Mouse (Mus musculus): ENCODE measurements at regions not wholly inside any gene's neighbourhood (a gene's known extent, or its start where the extent isn't known, plus 50 kb on each side); places are given as distances from the start of the nearest gene placed in this dataset.

DNA sequence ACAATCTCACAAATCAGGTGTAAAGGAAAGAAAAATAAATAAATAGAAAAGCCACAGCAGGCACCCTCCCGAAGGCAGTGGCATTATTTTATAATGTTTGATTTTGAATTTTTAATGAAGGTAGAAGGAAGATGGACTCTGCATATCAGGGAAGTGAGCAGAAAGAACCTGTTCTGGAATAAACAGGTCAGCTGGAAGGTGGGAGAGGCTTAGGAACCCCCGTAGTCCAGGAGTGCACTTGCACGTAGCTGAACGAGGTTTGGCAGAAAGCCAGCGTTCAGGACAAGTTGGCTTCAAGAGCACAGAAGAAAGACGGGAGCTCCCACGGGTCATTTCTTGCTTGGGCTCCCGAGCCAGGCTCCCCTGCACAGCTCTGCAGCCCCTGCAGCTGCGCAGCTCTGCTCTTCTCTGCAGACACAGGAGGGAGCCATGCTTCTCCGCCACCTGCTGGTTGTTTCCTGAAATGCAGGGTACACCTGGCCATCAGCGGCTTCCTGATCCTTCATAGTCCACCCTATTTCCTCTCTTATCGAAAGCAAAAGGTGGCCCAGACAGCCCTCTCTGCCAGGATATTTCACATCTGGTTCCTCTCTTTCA is 84.4 kb upstream of the Bace2 start:
- no peak overlapping the region for H3K27ac ChIP-seq
- no peak overlapping the region for H3K9ac ChIP-seq
- no peaks in the 10 kb centered on the region for H3K36me3 ChIP-seq
- H3K4me1 ChIP-seq, result no peaks in the 10 kb centered on the region
- H3K4me2 ChIP-seq (replicated peaks), result peak overlapping the region; percentile 52
- no peaks in the 10 kb centered on the region for H3K27me3 ChIP-seq
- WGBS, result 9% methylated on average over 12 of the region's 12 CpGs
- no peaks in the 10 kb centered on the region for H3K9me3 ChIP-seq
- peak; percentile 77 for ATAC-seq (ENCODE audit: low FRiP score, low read depth)
- peak overlapping the region; percentile 19; the same call in 1 of the 2 replicates for H3K4me3 ChIP-seq

DNA sequence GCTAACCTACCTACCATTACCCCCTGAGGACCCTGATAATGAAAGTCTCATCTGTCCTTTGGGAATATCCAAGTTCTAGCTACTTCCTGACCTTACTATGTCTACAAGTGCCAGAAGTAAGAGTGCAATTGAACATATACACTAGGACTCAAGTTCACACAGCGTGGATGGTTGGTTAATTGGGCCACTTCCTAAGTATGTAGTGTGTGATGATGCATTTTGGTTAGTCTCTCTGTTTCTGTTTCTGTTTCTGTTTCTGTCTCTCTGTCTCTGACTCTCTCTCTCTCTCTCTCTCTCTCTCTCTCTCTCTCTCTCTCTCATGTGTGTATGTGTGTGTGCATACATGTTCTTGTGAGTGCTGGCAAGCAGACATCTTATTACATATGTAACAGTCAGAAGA is 77.6 kb upstream of the Bace2 start:
- no peaks in the 10 kb centered on the region for H3K36me3 ChIP-seq
- H3K4me1 ChIP-seq, result no peaks in the 10 kb centered on the region
- no peak overlapping the region for H3K4me2 ChIP-seq (replicated peaks)
- no peak overlapping the region for H3K27ac ChIP-seq
- H3K27me3 ChIP-seq, result no peaks in the 10 kb centered on the region
- ATAC-seq (ENCODE audit: low FRiP score, low read depth), result no peak
- no peak overlapping the region for H3K4me3 ChIP-seq
- H3K9me3 ChIP-seq, result no peaks in the 10 kb centered on the region; the same call in 1 of the 2 replicates
- 70% methylated on average over 1 of the region's 1 CpGs for WGBS
- no peak overlapping the region for H3K9ac ChIP-seq

DNA sequence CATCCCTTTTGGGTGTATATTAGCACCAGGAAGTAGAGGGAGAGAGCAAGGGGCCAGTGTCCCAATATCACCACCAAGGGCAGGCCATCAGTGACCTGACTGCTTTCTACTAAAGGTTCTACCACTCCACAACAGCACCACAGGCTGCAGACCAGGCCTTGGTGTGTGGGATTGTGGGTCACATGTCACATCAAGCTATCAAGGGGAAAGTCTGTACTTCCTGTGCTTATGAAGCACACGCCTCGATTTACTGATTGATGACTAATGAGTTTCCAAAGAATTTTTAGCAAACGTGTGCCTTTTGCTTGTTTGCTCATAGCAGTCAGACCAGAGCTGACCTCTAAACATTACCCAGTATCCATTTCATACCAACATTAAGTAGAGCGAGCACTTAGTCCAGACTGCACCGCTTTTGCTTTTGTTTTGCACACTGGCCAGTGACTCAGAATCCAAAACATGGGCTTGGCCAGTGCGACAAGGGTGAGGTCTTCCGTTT is 74.9 kb upstream of the Bace2 start:
- H3K36me3 ChIP-seq, result no peaks in the 10 kb centered on the region
- no peak overlapping the region for H3K4me2 ChIP-seq (replicated peaks)
- no peak overlapping the region for H3K9ac ChIP-seq
- H3K4me1 ChIP-seq, result no peaks in the 10 kb centered on the region
- no peaks in the 10 kb centered on the region for H3K27me3 ChIP-seq
- no peak overlapping the region for H3K27ac ChIP-seq
- no peak overlapping the region for H3K4me3 ChIP-seq
- H3K9me3 ChIP-seq, result no peaks in the 10 kb centered on the region; the same call in 1 of the 2 replicates
- no peak for ATAC-seq (ENCODE audit: low FRiP score, low read depth)
- 89% methylated on average over 7 of the region's 7 CpGs for WGBS

DNA sequence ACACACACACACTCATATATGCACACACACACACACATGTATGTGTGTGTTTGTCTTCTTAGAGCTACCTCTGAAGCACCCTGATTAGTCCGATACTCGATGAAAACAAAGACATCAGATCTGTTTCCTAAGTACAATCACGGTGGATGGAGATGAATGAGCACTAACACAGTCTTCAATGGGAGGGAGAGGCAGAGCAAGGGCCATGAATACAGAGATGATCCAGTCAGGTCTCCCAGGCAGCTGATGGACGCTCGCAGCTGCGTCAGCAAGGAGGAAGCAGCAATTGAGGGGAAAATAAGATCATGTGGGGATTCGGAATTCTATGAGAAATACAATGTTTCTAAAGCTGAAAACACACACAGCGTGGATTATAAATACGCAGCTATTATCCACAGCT is 73.6 kb upstream of the Bace2 start:
- H3K27ac ChIP-seq, result no peak overlapping the region
- H3K4me3 ChIP-seq, result no peak overlapping the region
- 83% methylated on average over 9 of the region's 9 CpGs for WGBS
- H3K4me1 ChIP-seq, result no peaks in the 10 kb centered on the region
- no peak overlapping the region for H3K9ac ChIP-seq
- no peak for ATAC-seq (ENCODE audit: low FRiP score, low read depth)
- H3K4me2 ChIP-seq (replicated peaks), result no peak overlapping the region
- no peaks in the 10 kb centered on the region for H3K27me3 ChIP-seq
- H3K36me3 ChIP-seq, result no peaks in the 10 kb centered on the region
- H3K9me3 ChIP-seq, result no peaks in the 10 kb centered on the region

DNA sequence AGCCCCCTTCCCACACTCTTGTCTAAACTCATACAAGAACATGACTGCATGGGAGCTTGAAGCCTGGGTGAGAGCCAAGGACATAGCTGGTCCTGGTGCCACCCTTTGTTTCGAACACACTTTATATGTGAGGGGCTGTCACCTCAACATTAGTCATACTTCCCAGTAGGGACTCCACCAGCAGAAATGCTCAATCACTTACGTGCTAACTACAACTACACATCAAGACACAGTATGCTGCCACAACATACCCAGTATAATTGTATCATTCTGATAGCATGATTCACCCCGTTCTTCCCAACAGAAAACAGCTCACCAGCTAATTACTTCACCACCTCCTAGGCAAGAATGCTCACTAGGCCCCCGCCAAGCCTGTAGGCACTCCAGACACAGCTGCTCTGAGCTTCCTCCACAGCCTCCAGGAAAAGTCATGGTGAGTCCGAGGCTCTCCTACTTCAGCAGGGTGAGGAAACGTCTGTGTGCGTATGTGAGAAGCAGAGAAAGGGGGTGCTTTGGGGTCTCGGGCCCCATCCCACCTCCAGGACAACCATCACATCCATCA is 70.6 kb upstream of the Bace2 start:
- Histone ChIP-seq H3K9me3 (no peaks in the 10 kb centered on the region), H3K4me3 (no peak overlapping the region), H3K4me2 (replicated peaks) (no peak overlapping the region), H3K4me1 (no peaks in the 10 kb centered on the region), H3K27me3 (no peaks in the 10 kb centered on the region), H3K36me3 (no peaks in the 10 kb centered on the region), H3K27ac (no peak overlapping the region), H3K9ac (no peak overlapping the region)
- 82% methylated on average over 8 of the region's 8 CpGs for WGBS
- no peak for ATAC-seq (ENCODE audit: low FRiP score, low read depth)

DNA sequence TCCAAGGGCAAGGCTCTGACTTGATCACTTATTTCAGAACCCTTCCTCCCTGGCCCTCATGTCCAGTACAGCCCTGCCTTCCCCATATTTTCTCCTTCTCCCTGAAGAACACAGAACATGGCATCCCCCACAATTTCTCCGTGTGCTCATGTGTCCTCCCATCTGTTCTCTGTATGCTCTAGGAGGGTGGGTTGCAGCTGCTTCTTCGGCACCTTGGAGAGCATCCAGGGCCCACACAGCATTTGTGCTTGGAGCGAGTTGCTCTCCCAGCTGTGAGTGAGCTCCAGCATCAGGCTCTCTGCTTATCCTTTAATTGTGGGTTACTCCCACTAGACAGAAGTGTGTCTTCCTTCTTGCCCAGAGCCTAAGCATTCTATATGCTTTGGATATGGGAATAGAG is 69.8 kb upstream of the Bace2 start:
- ATAC-seq (ENCODE audit: low FRiP score, low read depth), result no peak
- Histone ChIP-seq H3K4me1 (no peaks in the 10 kb centered on the region), H3K27ac (no peak overlapping the region), H3K36me3 (no peaks in the 10 kb centered on the region), H3K9ac (no peak overlapping the region), H3K27me3 (no peaks in the 10 kb centered on the region), H3K4me2 (replicated peaks) (no peak overlapping the region), H3K9me3 (no peaks in the 10 kb centered on the region), H3K4me3 (no peak overlapping the region)
- WGBS, result 22% methylated on average over 3 of the region's 3 CpGs

DNA sequence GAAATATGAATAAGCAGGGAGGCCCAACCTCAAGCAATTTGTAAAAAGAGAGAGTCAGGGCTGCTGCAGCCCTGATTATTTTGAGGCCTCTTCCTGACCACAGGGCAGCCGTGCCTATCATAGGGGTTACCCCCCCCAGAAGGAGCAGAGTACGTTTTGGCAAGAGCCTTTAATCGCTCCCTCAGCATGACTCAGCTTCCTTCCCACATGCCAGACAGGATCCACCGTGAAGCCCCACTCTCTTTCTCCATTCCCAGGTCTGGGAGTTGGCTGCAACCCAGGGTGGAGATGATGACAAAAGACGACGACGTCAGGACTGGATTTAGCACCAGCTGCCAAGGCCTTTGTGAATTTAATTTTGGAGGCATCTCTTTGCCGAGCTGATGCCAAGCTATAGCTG is 67.9 kb upstream of the Bace2 start:
- Histone ChIP-seq H3K4me3 (no peak overlapping the region), H3K4me2 (replicated peaks) (no peak overlapping the region), H3K9me3 (no peaks in the 10 kb centered on the region), H3K27me3 (no peaks in the 10 kb centered on the region), H3K36me3 (no peaks in the 10 kb centered on the region), H3K4me1 (peaks cover 3% of the 10 kb centered on the region; the same call in 1 of the 2 replicates), H3K27ac (no peak overlapping the region), H3K9ac (no peak overlapping the region)
- no peak for ATAC-seq (ENCODE audit: low FRiP score, low read depth)
- 46% methylated on average over 8 of the region's 8 CpGs for WGBS

DNA sequence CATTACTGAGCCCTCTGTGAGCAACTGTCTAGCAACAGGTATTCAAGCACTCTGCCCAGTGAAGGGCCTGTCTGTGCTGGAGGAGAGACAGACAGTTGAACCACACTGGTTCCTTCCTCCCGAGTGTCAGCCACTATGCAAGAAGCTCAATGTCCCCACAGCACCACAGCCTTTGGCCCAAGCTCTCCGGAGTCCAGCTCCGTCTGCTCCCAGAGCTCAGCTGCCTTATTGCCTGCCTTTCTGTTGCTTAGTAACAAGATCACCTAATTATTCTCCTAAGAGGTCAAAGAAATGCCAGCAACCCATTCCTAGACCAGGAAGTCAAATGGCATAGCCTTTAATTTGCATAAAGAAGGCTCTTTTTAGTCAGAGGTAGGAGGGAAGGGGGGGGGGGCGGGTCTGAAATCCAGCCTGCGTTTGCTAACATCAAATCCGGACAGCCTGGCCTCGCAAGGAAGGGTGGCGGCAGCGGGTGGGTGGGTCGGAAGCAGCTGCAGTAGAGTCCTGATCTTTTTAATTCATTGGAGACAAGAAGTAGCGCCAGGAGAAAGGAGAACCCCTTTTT is 64.0 kb upstream of the Bace2 start:
- WGBS, result 4% methylated on average over 11 of the region's 11 CpGs
- H3K4me2 ChIP-seq (replicated peaks), result peak overlapping the region; percentile 45
- H3K9ac ChIP-seq, result no peak overlapping the region
- H3K27me3 ChIP-seq, result no peaks in the 10 kb centered on the region
- H3K36me3 ChIP-seq, result no peaks in the 10 kb centered on the region
- H3K4me3 ChIP-seq, result 0 out of 2 replicates have a peak overlapping the region, but pooled peaks have one; percentile 8
- no peaks in the 10 kb centered on the region for H3K9me3 ChIP-seq
- H3K4me1 ChIP-seq, result peaks cover 3% of the 10 kb centered on the region; the same call in 1 of the 2 replicates
- H3K27ac ChIP-seq, result no peak overlapping the region
- no peak for ATAC-seq (ENCODE audit: low FRiP score, low read depth)

DNA sequence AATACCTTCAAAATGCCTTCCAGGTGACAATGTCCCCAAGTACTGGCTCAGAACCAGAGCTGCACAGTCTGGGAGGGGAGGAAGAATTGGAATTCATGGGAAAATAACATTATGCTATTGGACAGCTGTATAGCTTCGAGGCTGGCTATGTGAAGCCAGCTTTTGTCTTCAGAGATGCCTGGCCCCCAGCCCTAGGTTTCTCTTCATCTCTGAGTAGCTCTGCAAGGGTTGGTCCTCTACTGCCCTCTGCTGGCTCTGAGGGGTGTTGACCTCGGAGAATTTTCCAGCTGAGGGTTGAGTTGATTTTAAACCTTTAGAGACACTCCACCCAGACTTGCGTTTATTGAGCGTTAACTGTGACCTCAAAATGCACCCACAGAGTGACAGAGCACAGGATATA is 63.3 kb upstream of the Bace2 start:
- peak; percentile 66; the same call in 1 of the 2 replicates for ATAC-seq (ENCODE audit: low FRiP score, low read depth)
- Histone ChIP-seq H3K9ac (no peak overlapping the region), H3K4me3 (0 out of 2 replicates have a peak overlapping the region, but pooled peaks have one; percentile 8), H3K36me3 (no peaks in the 10 kb centered on the region), H3K4me2 (replicated peaks) (peak overlapping the region; percentile 45), H3K27ac (no peak overlapping the region), H3K27me3 (no peaks in the 10 kb centered on the region), H3K9me3 (no peaks in the 10 kb centered on the region), H3K4me1 (peaks cover 3% of the 10 kb centered on the region; the same call in 1 of the 2 replicates)
- WGBS, result 8% methylated on average over 4 of the region's 4 CpGs

DNA sequence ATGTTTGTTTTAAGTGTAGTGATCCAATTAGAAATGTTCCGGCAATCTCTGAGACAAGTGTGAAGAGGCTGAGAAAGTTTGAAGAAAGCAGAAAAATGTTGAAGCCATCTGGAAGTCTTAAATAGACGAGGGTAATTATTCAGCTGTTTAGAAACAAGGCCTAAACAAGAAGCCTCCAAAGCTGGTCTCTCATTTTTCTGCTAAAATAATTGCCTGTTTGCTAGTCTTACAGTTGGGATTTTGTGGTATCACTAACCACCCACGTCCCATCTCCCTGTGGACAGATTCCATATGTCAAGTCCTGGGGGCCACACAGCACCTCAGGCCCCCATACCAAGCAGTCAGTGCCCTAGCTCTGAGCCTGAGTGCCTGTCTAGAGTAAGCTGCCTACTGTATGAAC is 59.4 kb upstream of the Bace2 start:
- WGBS, result 74% methylated on average over 3 of the region's 3 CpGs
- peaks cover 3% of the 10 kb centered on the region; the same call in 1 of the 2 replicates for H3K4me1 ChIP-seq
- H3K27me3 ChIP-seq, result no peaks in the 10 kb centered on the region
- no peak overlapping the region for H3K27ac ChIP-seq
- H3K9me3 ChIP-seq, result no peaks in the 10 kb centered on the region
- ATAC-seq (ENCODE audit: low FRiP score, low read depth), result no peak
- H3K4me2 ChIP-seq (replicated peaks), result no peak overlapping the region
- H3K36me3 ChIP-seq, result no peaks in the 10 kb centered on the region
- H3K4me3 ChIP-seq, result no peak overlapping the region
- no peak overlapping the region for H3K9ac ChIP-seq

DNA sequence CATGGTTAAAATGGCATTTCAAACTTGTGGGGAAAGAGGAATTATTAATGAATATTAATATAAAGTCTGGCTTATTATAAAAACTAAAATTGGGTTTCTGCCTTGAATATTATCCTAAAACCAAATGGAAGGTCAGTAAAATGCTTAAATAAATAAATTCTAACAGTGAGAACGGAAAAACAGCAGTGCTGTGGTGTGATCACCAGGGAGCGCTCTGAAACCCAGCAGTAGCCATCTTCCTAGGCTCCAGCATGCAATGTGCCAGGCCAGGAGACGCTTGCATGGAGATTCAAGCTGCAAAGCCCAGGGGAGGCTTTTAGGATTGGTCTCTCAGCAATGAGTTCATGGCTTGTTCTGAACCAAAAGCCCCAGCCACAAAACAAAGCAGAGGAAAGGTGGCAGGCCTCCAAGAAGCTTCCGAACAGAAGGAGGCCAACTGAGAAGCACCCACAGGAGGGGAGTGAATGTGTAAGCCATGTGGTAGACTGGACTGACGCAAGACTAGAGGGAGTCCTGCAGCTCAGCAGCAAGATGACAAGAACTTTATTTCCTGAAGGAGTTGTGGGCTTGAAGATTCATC is 52.3 kb upstream of the Bace2 start:
- Histone ChIP-seq H3K4me1 (peaks cover 4% of the 10 kb centered on the region; the same call in 1 of the 2 replicates), H3K9me3 (no peaks in the 10 kb centered on the region), H3K27me3 (no peaks in the 10 kb centered on the region), H3K4me3 (no peak overlapping the region), H3K4me2 (replicated peaks) (no peak overlapping the region), H3K9ac (no peak overlapping the region), H3K36me3 (no peaks in the 10 kb centered on the region), H3K27ac (no peak overlapping the region)
- ATAC-seq (ENCODE audit: low FRiP score, low read depth), result no peak
- 59% methylated on average over 5 of the region's 5 CpGs for WGBS

Measured in limb, embryonic 13.5 days (tissue).